Mouse (Mus musculus): Measurements from ENCODE around the gene Dhdds. TPM values are rescaled to one million over a fixed set of nuclear protein-coding genes. Genes with fewer than 3 reads are reported as not detected.

Dhdds gene
- polyA plus RNA-seq, 1 experiment from 2014 or later: 41.9 TPM

GRCm38 (mm10) chr4:133970196-133970595, 30.5 kb downstream of the Dhdds start:
- 45% methylated on average over 4 of the region's 4 CpGs for WGBS
- H3K4me1 ChIP-seq (ENCODE audit: control insufficient read depth, insufficient read depth, low read length): peaks cover 14% of the 10 kb centered on the region

GRCm38 (mm10) chr4:133969114-133969770, 31.5 kb downstream of the Dhdds start:
- peaks cover 8% of the 10 kb centered on the region; the same call in 1 of the 2 replicates for H3K36me3 ChIP-seq (ENCODE audit: control insufficient read depth, insufficient read depth, low read length)
- DNase-seq (ENCODE audit: low spot score) (peak; percentile 33), ATAC-seq (ENCODE audit: insufficient number of reproducible peaks, low FRiP score, low TSS enrichment, low read depth) (no peak)
- no peaks in the 10 kb centered on the region for H3K9me3 ChIP-seq (ENCODE audit: control insufficient read depth, low read length)
- WGBS: 36% methylated on average over 8 of the region's 8 CpGs
- H3K4me3 ChIP-seq (ENCODE audit: low read depth, low read length): 0 out of 2 replicates have a peak overlapping the region, but pooled peaks have one; percentile 58
- H3K9ac ChIP-seq (ENCODE audit: low read length): peak overlapping the region; percentile 98; the same call in 1 of the 2 replicates
- H3K4me2 ChIP-seq (ENCODE audit: low read depth, severe bottlenecking): peak overlapping the region; percentile 95; the same call in 1 of the 2 replicates
- H3K27ac ChIP-seq (replicated peaks; ENCODE audit: low read depth, low read length): no peak overlapping the region
- H3K27me3 ChIP-seq (ENCODE audit: control insufficient read depth, insufficient read depth, low read length): no peaks in the 10 kb centered on the region
- H3K4me1 ChIP-seq (ENCODE audit: control insufficient read depth, insufficient read depth, low read length): peaks cover 14% of the 10 kb centered on the region

More at GRCm38 (mm10) chr4:133970196-133970595, 30.5 kb downstream of the Dhdds start:
- no peaks in the 10 kb centered on the region for H3K9me3 ChIP-seq (ENCODE audit: control insufficient read depth, low read length)
- peaks cover 5% of the 10 kb centered on the region; the same call in 1 of the 2 replicates for H3K36me3 ChIP-seq (ENCODE audit: control insufficient read depth, insufficient read depth, low read length)
- no peaks in the 10 kb centered on the region for H3K27me3 ChIP-seq (ENCODE audit: control insufficient read depth, insufficient read depth, low read length)
- no peak overlapping the region for H3K9ac ChIP-seq (ENCODE audit: low read length)
- no peak overlapping the region for H3K4me3 ChIP-seq (ENCODE audit: low read depth, low read length)
- ATAC-seq (ENCODE audit: insufficient number of reproducible peaks, low FRiP score, low TSS enrichment, low read depth) (no peak), DNase-seq (ENCODE audit: low spot score) (no peak)
- no peak overlapping the region for H3K4me2 ChIP-seq (ENCODE audit: low read depth, severe bottlenecking)
- H3K27ac ChIP-seq (replicated peaks; ENCODE audit: low read depth, low read length): no peak overlapping the region

GRCm38 (mm10) chr4:133968150-133968921, 32.4 kb downstream of the Dhdds start, which contains the start of gene Hmgn2:
Hmgn2 (minus strand) TSS chr4:133968650.
- Histone ChIP-seq H3K9ac (ENCODE audit: low read length) (peak within 1 kb of the TSS; percentile 98), H3K4me1 (ENCODE audit: control insufficient read depth, insufficient read depth, low read length) (peaks cover 14% of the 10 kb centered on the region), H3K36me3 (ENCODE audit: control insufficient read depth, insufficient read depth, low read length) (peaks cover 16% of the 10 kb centered on the region; the same call in 1 of the 2 replicates), H3K4me3 (ENCODE audit: low read depth, low read length) (peak within 1 kb of the TSS; percentile 58), H3K27me3 (ENCODE audit: control insufficient read depth, insufficient read depth, low read length) (no peaks in the 10 kb centered on the region), H3K4me2 (ENCODE audit: low read depth, severe bottlenecking) (peak within 1 kb of the TSS; percentile 95), H3K9me3 (ENCODE audit: control insufficient read depth, low read length) (no peaks in the 10 kb centered on the region), H3K27ac (replicated peaks; ENCODE audit: low read depth, low read length) (peak within 1 kb of the TSS; percentile 99)
- WGBS: 1% methylated on average over 42 of the region's 42 CpGs
- peak; percentile 67 for ATAC-seq (ENCODE audit: insufficient number of reproducible peaks, low FRiP score, low TSS enrichment, low read depth)
- peak; percentile 82 for DNase-seq (ENCODE audit: low spot score)

GRCm38 (mm10) chr4:133967866-133968149, 32.9 kb downstream of the Dhdds start:
- H3K27me3 ChIP-seq (ENCODE audit: control insufficient read depth, insufficient read depth, low read length): no peaks in the 10 kb centered on the region
- ATAC-seq (ENCODE audit: insufficient number of reproducible peaks, low FRiP score, low TSS enrichment, low read depth): peak; percentile 85
- no peaks in the 10 kb centered on the region for H3K9me3 ChIP-seq (ENCODE audit: control insufficient read depth, low read length)
- peak overlapping the region; percentile 99 for H3K27ac ChIP-seq (replicated peaks; ENCODE audit: low read depth, low read length)
- peak; percentile 99 for DNase-seq (ENCODE audit: low spot score)
- peak overlapping the region; percentile 95 for H3K4me2 ChIP-seq (ENCODE audit: low read depth, severe bottlenecking)
- under 1% methylated on average over 26 of the region's 29 CpGs for WGBS
- peaks cover 14% of the 10 kb centered on the region for H3K4me1 ChIP-seq (ENCODE audit: control insufficient read depth, insufficient read depth, low read length)
- peaks cover 16% of the 10 kb centered on the region; the same call in 1 of the 2 replicates for H3K36me3 ChIP-seq (ENCODE audit: control insufficient read depth, insufficient read depth, low read length)
- H3K4me3 ChIP-seq (ENCODE audit: low read depth, low read length): peak overlapping the region; percentile 58
- peak overlapping the region; percentile 98 for H3K9ac ChIP-seq (ENCODE audit: low read length)

- peak overlapping the region; percentile 58 for H3K4me3 ChIP-seq (ENCODE audit: low read depth, low read length)
- no peaks in the 10 kb centered on the region for H3K9me3 ChIP-seq (ENCODE audit: control insufficient read depth, low read length)
- peak; percentile 65 for ATAC-seq (ENCODE audit: insufficient number of reproducible peaks, low FRiP score, low TSS enrichment, low read depth)
- DNase-seq (ENCODE audit: low spot score): peak; percentile 95
- H3K4me1 ChIP-seq (ENCODE audit: control insufficient read depth, insufficient read depth, low read length): peaks cover 14% of the 10 kb centered on the region
- peak overlapping the region; percentile 99 for H3K27ac ChIP-seq (replicated peaks; ENCODE audit: low read depth, low read length)
- no peaks in the 10 kb centered on the region for H3K27me3 ChIP-seq (ENCODE audit: control insufficient read depth, insufficient read depth, low read length)
- H3K9ac ChIP-seq (ENCODE audit: low read length): peak overlapping the region; percentile 98
- peaks cover 16% of the 10 kb centered on the region; the same call in 1 of the 2 replicates for H3K36me3 ChIP-seq (ENCODE audit: control insufficient read depth, insufficient read depth, low read length)
- under 1% methylated on average over 63 of the region's 101 CpGs for WGBS
- peak overlapping the region; percentile 89 for H3K4me2 ChIP-seq (ENCODE audit: low read depth, severe bottlenecking)
Measured at GRCm38 (mm10) chr4:133967138-133967865, 33.4 kb downstream of the Dhdds start.

- Histone ChIP-seq H3K4me2 (ENCODE audit: low read depth, severe bottlenecking) (peak overlapping the region; percentile 89), H3K9ac (ENCODE audit: low read length) (peak overlapping the region; percentile 49), H3K9me3 (ENCODE audit: control insufficient read depth, low read length) (no peaks in the 10 kb centered on the region), H3K27me3 (ENCODE audit: control insufficient read depth, insufficient read depth, low read length) (no peaks in the 10 kb centered on the region), H3K36me3 (ENCODE audit: control insufficient read depth, insufficient read depth, low read length) (peaks cover 16% of the 10 kb centered on the region; the same call in 1 of the 2 replicates), H3K4me1 (ENCODE audit: control insufficient read depth, insufficient read depth, low read length) (peaks cover 14% of the 10 kb centered on the region), H3K4me3 (ENCODE audit: low read depth, low read length) (peak overlapping the region; percentile 58), H3K27ac (replicated peaks; ENCODE audit: low read depth, low read length) (no peak overlapping the region)
- DNase-seq (ENCODE audit: low spot score) (no peak), ATAC-seq (ENCODE audit: insufficient number of reproducible peaks, low FRiP score, low TSS enrichment, low read depth) (no peak)
- WGBS: 52% methylated on average over 12 of the region's 12 CpGs
Measured at GRCm38 (mm10) chr4:133966271-133966940, 34.3 kb downstream of the Dhdds start.

GRCm38 (mm10) chr4:133962566-133962965, 38.2 kb downstream of the Dhdds start:
- Histone ChIP-seq H3K27me3 (ENCODE audit: control insufficient read depth, insufficient read depth, low read length) (no peaks in the 10 kb centered on the region), H3K36me3 (ENCODE audit: control insufficient read depth, insufficient read depth, low read length) (peaks cover 16% of the 10 kb centered on the region; the same call in 1 of the 2 replicates), H3K4me2 (ENCODE audit: low read depth, severe bottlenecking) (no peak overlapping the region), H3K4me1 (ENCODE audit: control insufficient read depth, insufficient read depth, low read length) (peaks cover 4% of the 10 kb centered on the region), H3K4me3 (ENCODE audit: low read depth, low read length) (no peak overlapping the region), H3K9ac (ENCODE audit: low read length) (no peak overlapping the region), H3K9me3 (ENCODE audit: control insufficient read depth, low read length) (no peaks in the 10 kb centered on the region), H3K27ac (replicated peaks; ENCODE audit: low read depth, low read length) (no peak overlapping the region)
- ATAC-seq (ENCODE audit: insufficient number of reproducible peaks, low FRiP score, low TSS enrichment, low read depth) (no peak), DNase-seq (ENCODE audit: low spot score) (no peak)
- 87% methylated on average over 7 of the region's 7 CpGs for WGBS

Measured in limb, embryonic 11.5 days (tissue).